Mouse (Mus musculus): ENCODE data around the gene Ccdc122. TPM values are rescaled to one million over a fixed set of nuclear protein-coding genes. Genes with fewer than 3 reads are reported as not detected.

Ccdc122 gene
- total RNA-seq (2023): under 1 TPM in 1 of 2 experiments, not detected in 1; 0.50 TPM

GRCm38 (mm10) chr14:77036226-77037046, at the start of gene Ccdc122, which contains the start of gene Lacc1:
TSS of gene Ccdc122 (plus strand) at chr14:77036772.
TSS of gene Lacc1 (minus strand) at chr14:77036904.

GRCm38 (mm10) chr14:77156222-77156910, 119.8 kb downstream of the Ccdc122 start, which contains the start of gene Enox1:
TSS of gene Enox1 (plus strand) at chr14:77156763.

Other genes starting within 250 kb of the Ccdc122 start
- gene Lacc1, start 132 bp downstream of the Ccdc122 start, total RNA-seq (2023): 1 to 10 TPM in 1 of 2 experiments, under 1 TPM in 1; 0.68 to 1.4 TPM
- not detected for gene Enox1, start 120.0 kb downstream of the Ccdc122 start, total RNA-seq (2023)

Data from T-cell, adult 66 days (primary cell).